Mouse (Mus musculus): Measurements from ENCODE around the gene Tenm2. TPM values are rescaled to one million over a fixed set of nuclear protein-coding genes. Genes with fewer than 3 reads are reported as not detected.

Gene Tenm2
- polyA plus RNA-seq, 1 experiment from 2014 or later: 2.8 TPM

GRCm38 (mm10) chr11:37143478-37143877, 92.3 kb downstream of the Tenm2 start:
- Histone ChIP-seq H3K9me3 (ENCODE audit: control insufficient read depth, low read depth, low read length) (no peaks in the 10 kb centered on the region), H3K4me3 (ENCODE audit: low read depth, low read length) (no peak overlapping the region), H3K27me3 (ENCODE audit: control insufficient read depth, insufficient read depth, low read length) (no peaks in the 10 kb centered on the region), H3K9ac (replicated peaks; ENCODE audit: low read depth, low read length) (no peak overlapping the region), H3K4me1 (ENCODE audit: control insufficient read depth, insufficient read depth, low read length) (no peaks in the 10 kb centered on the region), H3K36me3 (ENCODE audit: control insufficient read depth, insufficient read depth, low read length) (no peaks in the 10 kb centered on the region), H3K4me2 (replicated peaks; ENCODE audit: low read depth, low read length) (no peak overlapping the region), H3K27ac (ENCODE audit: low read length) (no peak overlapping the region)
- 90% methylated on average over 2 of the region's 2 CpGs for WGBS
- no peak for ATAC-seq (ENCODE audit: insufficient number of reproducible peaks, insufficient read depth, low FRiP score, low read depth)

GRCm38 (mm10) chr11:37128893-37129292, 106.9 kb downstream of the Tenm2 start:
- Histone ChIP-seq H3K27me3 (ENCODE audit: control insufficient read depth, insufficient read depth, low read length) (no peaks in the 10 kb centered on the region), H3K9me3 (ENCODE audit: control insufficient read depth, low read depth, low read length) (no peaks in the 10 kb centered on the region), H3K4me3 (ENCODE audit: low read depth, low read length) (no peak overlapping the region), H3K4me1 (ENCODE audit: control insufficient read depth, insufficient read depth, low read length) (no peaks in the 10 kb centered on the region), H3K27ac (ENCODE audit: low read length) (no peak overlapping the region), H3K4me2 (replicated peaks; ENCODE audit: low read depth, low read length) (no peak overlapping the region), H3K9ac (replicated peaks; ENCODE audit: low read depth, low read length) (no peak overlapping the region), H3K36me3 (ENCODE audit: control insufficient read depth, insufficient read depth, low read length) (no peaks in the 10 kb centered on the region)
- WGBS: 71% methylated on average over 2 of the region's 2 CpGs
- no peak for ATAC-seq (ENCODE audit: insufficient number of reproducible peaks, insufficient read depth, low FRiP score, low read depth)

DNA sequence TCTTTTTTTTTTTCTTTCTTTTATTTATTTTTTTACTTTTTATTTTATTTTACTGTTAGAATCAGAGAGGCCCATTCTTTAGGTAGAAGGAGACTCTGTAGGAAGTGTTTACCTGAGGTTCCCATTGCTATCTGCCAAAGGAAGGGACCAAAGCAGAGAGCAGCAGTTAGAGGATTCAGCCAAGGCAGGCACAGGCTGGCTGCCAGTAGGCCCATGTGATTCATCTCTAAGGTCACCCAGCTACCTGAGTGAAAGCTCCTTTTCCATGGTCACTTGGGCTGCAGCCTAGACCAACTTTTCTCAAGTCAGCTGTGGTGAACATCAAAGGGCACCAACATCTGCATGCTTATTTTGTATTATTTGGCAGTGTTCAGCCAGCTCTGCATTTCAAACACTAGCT, 117.7 kb downstream of the Tenm2 start:
- H3K9me3 ChIP-seq (ENCODE audit: control insufficient read depth, low read depth, low read length): no peaks in the 10 kb centered on the region
- H3K27me3 ChIP-seq (ENCODE audit: control insufficient read depth, insufficient read depth, low read length): no peaks in the 10 kb centered on the region
- H3K36me3 ChIP-seq (ENCODE audit: control insufficient read depth, insufficient read depth, low read length): no peaks in the 10 kb centered on the region
- ATAC-seq (ENCODE audit: insufficient number of reproducible peaks, insufficient read depth, low FRiP score, low read depth): no peak
- no peak overlapping the region for H3K4me2 ChIP-seq (replicated peaks; ENCODE audit: low read depth, low read length)
- no peaks in the 10 kb centered on the region for H3K4me1 ChIP-seq (ENCODE audit: control insufficient read depth, insufficient read depth, low read length)
- no peak overlapping the region for H3K27ac ChIP-seq (ENCODE audit: low read length)
- H3K4me3 ChIP-seq (ENCODE audit: low read depth, low read length): no peak overlapping the region
- no peak overlapping the region for H3K9ac ChIP-seq (replicated peaks; ENCODE audit: low read depth, low read length)

DNA sequence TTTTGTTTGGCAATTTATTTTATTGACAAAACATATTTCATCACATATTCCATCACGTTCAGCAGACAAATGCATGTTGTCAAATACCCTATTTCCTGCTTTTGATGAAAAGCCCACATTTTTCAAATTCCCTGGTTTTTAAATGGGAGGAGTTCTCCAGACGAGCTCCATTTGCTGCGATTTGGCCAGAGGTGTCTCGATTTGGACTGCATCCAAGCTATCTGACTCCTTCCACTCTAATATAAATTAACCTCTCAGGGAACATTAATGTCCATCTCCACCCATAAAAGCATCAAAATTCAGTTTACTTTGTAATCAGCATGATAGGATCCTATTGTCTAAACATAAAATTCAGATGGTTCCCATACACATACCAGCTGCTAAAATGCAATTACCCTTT, 120.6 kb downstream of the Tenm2 start:
- 10% methylated on average over 4 of the region's 4 CpGs for WGBS
- no peak for ATAC-seq (ENCODE audit: insufficient number of reproducible peaks, insufficient read depth, low FRiP score, low read depth)
- no peaks in the 10 kb centered on the region for H3K9me3 ChIP-seq (ENCODE audit: control insufficient read depth, low read depth, low read length)

DNA sequence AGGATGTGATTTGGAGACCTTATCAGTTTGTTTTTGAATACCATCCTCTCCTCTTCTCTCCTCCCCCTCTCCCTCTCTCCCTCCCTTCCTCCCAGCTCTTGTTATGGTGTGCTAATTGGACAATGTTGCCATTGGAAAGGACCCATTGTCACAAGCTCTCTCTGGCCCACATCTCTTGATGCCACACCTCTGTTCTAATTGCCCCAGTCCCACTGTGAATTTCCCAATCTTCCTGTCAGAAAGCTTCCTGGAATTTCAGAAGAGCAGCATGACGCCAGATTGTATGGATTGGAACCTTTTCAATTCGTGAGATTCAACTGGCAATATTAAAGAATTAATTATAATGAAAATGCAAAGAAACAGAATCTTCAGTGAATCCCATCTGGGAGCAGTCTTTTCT, 128.7 kb downstream of the Tenm2 start:
- Histone ChIP-seq H3K36me3 (ENCODE audit: control insufficient read depth, insufficient read depth, low read length) (no peaks in the 10 kb centered on the region), H3K9me3 (ENCODE audit: control insufficient read depth, low read depth, low read length) (no peaks in the 10 kb centered on the region), H3K27ac (ENCODE audit: low read length) (no peak overlapping the region), H3K4me2 (replicated peaks; ENCODE audit: low read depth, low read length) (no peak overlapping the region), H3K4me3 (ENCODE audit: low read depth, low read length) (no peak overlapping the region), H3K4me1 (ENCODE audit: control insufficient read depth, insufficient read depth, low read length) (no peaks in the 10 kb centered on the region), H3K27me3 (ENCODE audit: control insufficient read depth, insufficient read depth, low read length) (no peaks in the 10 kb centered on the region), H3K9ac (replicated peaks; ENCODE audit: low read depth, low read length) (no peak overlapping the region)
- WGBS: 83% methylated on average over 2 of the region's 2 CpGs
- no peak for ATAC-seq (ENCODE audit: insufficient number of reproducible peaks, insufficient read depth, low FRiP score, low read depth)

More for the DNA sequence above, 120.6 kb downstream of the Tenm2 start:
- Histone ChIP-seq H3K4me2 (replicated peaks; ENCODE audit: low read depth, low read length) (no peak overlapping the region), H3K4me3 (ENCODE audit: low read depth, low read length) (no peak overlapping the region), H3K27me3 (ENCODE audit: control insufficient read depth, insufficient read depth, low read length) (no peaks in the 10 kb centered on the region), H3K9ac (replicated peaks; ENCODE audit: low read depth, low read length) (no peak overlapping the region), H3K27ac (ENCODE audit: low read length) (no peak overlapping the region), H3K36me3 (ENCODE audit: control insufficient read depth, insufficient read depth, low read length) (no peaks in the 10 kb centered on the region), H3K4me1 (ENCODE audit: control insufficient read depth, insufficient read depth, low read length) (no peaks in the 10 kb centered on the region)

- Histone ChIP-seq H3K4me2 (replicated peaks; ENCODE audit: low read depth, low read length) (no peak overlapping the region), H3K27ac (ENCODE audit: low read length) (no peak overlapping the region), H3K27me3 (ENCODE audit: control insufficient read depth, insufficient read depth, low read length) (no peaks in the 10 kb centered on the region), H3K36me3 (ENCODE audit: control insufficient read depth, insufficient read depth, low read length) (no peaks in the 10 kb centered on the region), H3K9ac (replicated peaks; ENCODE audit: low read depth, low read length) (no peak overlapping the region), H3K4me3 (ENCODE audit: low read depth, low read length) (no peak overlapping the region), H3K9me3 (ENCODE audit: control insufficient read depth, low read depth, low read length) (no peaks in the 10 kb centered on the region), H3K4me1 (ENCODE audit: control insufficient read depth, insufficient read depth, low read length) (no peaks in the 10 kb centered on the region)
- WGBS: 92% methylated on average over 5 of the region's 5 CpGs
- no peak for ATAC-seq (ENCODE audit: insufficient number of reproducible peaks, insufficient read depth, low FRiP score, low read depth)
These were observed 156.4 kb downstream of the Tenm2 start for GRCm38 (mm10) chr11:37079403-37079802.

DNA sequence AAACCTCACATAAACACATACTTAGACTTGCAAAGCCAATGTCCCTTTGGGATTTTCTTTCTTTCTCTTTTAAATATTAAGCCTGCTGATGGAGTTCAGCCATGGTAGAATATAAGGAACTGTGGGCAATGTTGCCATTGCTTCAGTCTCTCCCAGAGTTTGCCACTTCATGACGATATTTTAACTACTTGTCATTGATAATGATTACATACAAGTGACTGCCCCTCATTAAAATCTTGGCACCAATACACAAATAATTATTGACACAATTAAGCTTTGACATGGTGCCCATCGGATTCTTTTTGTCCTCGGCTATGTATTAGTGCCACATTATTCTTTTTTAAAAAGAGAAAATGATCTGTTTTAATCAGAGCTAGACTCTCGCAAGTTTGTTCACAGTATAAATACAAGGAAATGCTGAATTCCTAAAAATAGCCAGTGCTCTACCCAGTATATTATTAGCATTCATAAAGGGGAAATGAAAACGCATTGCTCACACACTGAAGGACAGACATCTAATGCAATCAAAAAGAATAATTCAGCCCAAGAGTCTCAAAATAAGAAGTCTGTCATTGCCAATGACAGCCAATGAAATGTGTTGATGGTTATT, 158.7 kb downstream of the Tenm2 start:
- Histone ChIP-seq H3K27ac (ENCODE audit: low read length) (no peak overlapping the region), H3K4me2 (replicated peaks; ENCODE audit: low read depth, low read length) (no peak overlapping the region), H3K9me3 (ENCODE audit: control insufficient read depth, low read depth, low read length) (no peaks in the 10 kb centered on the region), H3K27me3 (ENCODE audit: control insufficient read depth, insufficient read depth, low read length) (no peaks in the 10 kb centered on the region), H3K36me3 (ENCODE audit: control insufficient read depth, insufficient read depth, low read length) (no peaks in the 10 kb centered on the region), H3K4me1 (ENCODE audit: control insufficient read depth, insufficient read depth, low read length) (no peaks in the 10 kb centered on the region), H3K4me3 (ENCODE audit: low read depth, low read length) (no peak overlapping the region), H3K9ac (replicated peaks; ENCODE audit: low read depth, low read length) (no peak overlapping the region)
- ATAC-seq (ENCODE audit: insufficient number of reproducible peaks, insufficient read depth, low FRiP score, low read depth): no peak
- WGBS: 89% methylated on average over 5 of the region's 5 CpGs

GRCm38 (mm10) chr11:37075349-37075748, 160.4 kb downstream of the Tenm2 start:
- Histone ChIP-seq H3K4me3 (ENCODE audit: low read depth, low read length) (no peak overlapping the region), H3K9ac (replicated peaks; ENCODE audit: low read depth, low read length) (no peak overlapping the region), H3K27ac (ENCODE audit: low read length) (no peak overlapping the region), H3K36me3 (ENCODE audit: control insufficient read depth, insufficient read depth, low read length) (no peaks in the 10 kb centered on the region), H3K4me1 (ENCODE audit: control insufficient read depth, insufficient read depth, low read length) (no peaks in the 10 kb centered on the region), H3K4me2 (replicated peaks; ENCODE audit: low read depth, low read length) (no peak overlapping the region), H3K27me3 (ENCODE audit: control insufficient read depth, insufficient read depth, low read length) (no peaks in the 10 kb centered on the region), H3K9me3 (ENCODE audit: control insufficient read depth, low read depth, low read length) (no peaks in the 10 kb centered on the region)
- 96% methylated on average over 10 of the region's 10 CpGs for WGBS
- no peak for ATAC-seq (ENCODE audit: insufficient number of reproducible peaks, insufficient read depth, low FRiP score, low read depth)

DNA sequence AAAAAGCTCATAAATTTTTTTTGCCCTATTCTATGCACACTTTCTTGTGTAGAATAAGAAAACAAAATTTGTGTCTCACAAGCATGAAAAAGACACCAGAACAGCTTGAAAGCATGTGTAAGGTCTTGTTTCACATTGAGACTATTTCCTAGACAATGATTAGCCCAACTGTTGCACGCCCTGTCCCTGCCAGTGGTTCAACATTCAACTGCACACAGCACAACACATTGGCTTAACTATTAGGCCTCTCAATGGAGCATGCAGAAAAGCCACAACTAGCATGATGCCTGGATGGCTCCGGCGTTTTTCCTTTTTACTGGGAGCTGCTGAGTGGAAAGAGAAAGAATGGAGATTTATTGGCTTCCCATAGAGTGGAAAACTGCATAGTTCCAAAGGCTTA, 170.3 kb downstream of the Tenm2 start:
- Histone ChIP-seq H3K4me2 (replicated peaks; ENCODE audit: low read depth, low read length) (no peak overlapping the region), H3K27me3 (ENCODE audit: control insufficient read depth, insufficient read depth, low read length) (no peaks in the 10 kb centered on the region), H3K4me1 (ENCODE audit: control insufficient read depth, insufficient read depth, low read length) (no peaks in the 10 kb centered on the region), H3K9ac (replicated peaks; ENCODE audit: low read depth, low read length) (no peak overlapping the region), H3K4me3 (ENCODE audit: low read depth, low read length) (no peak overlapping the region), H3K27ac (ENCODE audit: low read length) (no peak overlapping the region), H3K9me3 (ENCODE audit: control insufficient read depth, low read depth, low read length) (no peaks in the 10 kb centered on the region), H3K36me3 (ENCODE audit: control insufficient read depth, insufficient read depth, low read length) (no peaks in the 10 kb centered on the region)
- WGBS: 83% methylated on average over 3 of the region's 3 CpGs
- no peak for ATAC-seq (ENCODE audit: insufficient number of reproducible peaks, insufficient read depth, low FRiP score, low read depth)

Measured in stomach, embryonic 14.5 days (tissue).